Mouse (Mus musculus) heart, adult 2 months (tissue): ENCODE results near the gene Denr. TPM values are rescaled to one million over a fixed set of nuclear protein-coding genes. Genes with fewer than 3 reads are reported as not detected.
A peak's percentile ranks its signal among the peaks of the same experiment; 100 is the strongest.

ENCODE experiments used
- DNase-seq, 2 experiments: peaks; one replicate each; pipeline ENCODE4 v3.0.0; 2021
- H3K27ac ChIP-seq: fragments of 200-600 bp; 2 replicates; pipeline ENCODE4 v1.8.1; 2022
- H3K27me3 ChIP-seq: fragments of 200-500 bp; 2 replicates; pipeline ENCODE4 v1.6.1; 2012; ENCODE audit warnings: mild to moderate bottlenecking, low read length, inconsistent platforms, mixed read lengths; ENCODE audit not compliant: control insufficient read depth, insufficient read depth
- H3K36me3 ChIP-seq: fragments of 200-500 bp; 2 replicates; pipeline ENCODE4 v1.6.1; 2012; ENCODE audit warnings: low read length, inconsistent platforms; ENCODE audit not compliant: control insufficient read depth, insufficient read depth
- H3K4me1 ChIP-seq: fragments of 200-500 bp; 2 replicates; pipeline ENCODE4 v1.6.1; 2011; ENCODE audit warnings: low read length; ENCODE audit not compliant: control insufficient read depth, insufficient read depth
- H3K4me3 ChIP-seq: fragments of 200-600 bp; 2 replicates; pipeline ENCODE4 v1.8.1; 2022
- H3K79me2 ChIP-seq: fragments of 200-500 bp; replicated peaks from 2 replicates; pipeline ENCODE4 v1.6.1; 2012; ENCODE audit warnings: mild to moderate bottlenecking, inconsistent platforms, low read length, moderate library complexity, mixed read lengths; ENCODE audit not compliant: control insufficient read depth, insufficient read depth
- H3K9ac ChIP-seq: fragments of 200-500 bp; 2 replicates; pipeline ENCODE4 v1.6.1; 2012; ENCODE audit warnings: low read depth, mild to moderate bottlenecking, control low read depth, inconsistent platforms, low read length, mixed read lengths
- CTCF ChIP-seq: fragments of 200-600 bp; IDR thresholded peaks from 2 replicates; pipeline ENCODE4 v1.8.1; 2022; ENCODE audit warnings: antibody characterized with exemption, mild to moderate bottlenecking, moderate library complexity
- EP300 ChIP-seq: fragments of 200-500 bp; IDR thresholded peaks from 2 replicates; pipeline ENCODE4 v1.6.1; 2011; ENCODE audit warnings: low read depth, low read length, control low read depth; ENCODE audit not compliant: insufficient read depth
- POLR2A ChIP-seq: fragments of 200-500 bp; IDR thresholded peaks from 2 replicates; pipeline ENCODE4 v1.6.1; 2011; ENCODE audit warnings: mild to moderate bottlenecking, low read depth, low read length, control low read depth; ENCODE audit not compliant: insufficient read depth
- WGBS: fragments of 180-500 bp; shearing (Covaris S2); methylation state at CpG from one replicate; pipeline ENCODE4 v1.1.7; 2018; 5-methylcytosine and 5-hydroxymethylcytosine counted together
- intact Hi-C: fragments of 180-260 bp; cut with DNase I; formaldehyde crosslinking; loops from one replicate; pipeline ENCODE4 v1.15.1; 2025
- polyA plus RNA-seq: library from polyadenylated mRNA; depleted of rRNA; stranded (reverse); fragments of >200 nt; gene quantifications from 2 replicates; pipeline ENCODE4 v1.2.3, GENCODE M21; 2012; rRNA removed
- total RNA-seq, 2 experiments: library from RNA; stranded (reverse); gene quantifications; 2 replicates each; pipeline ENCODE4 v1.2.3; 2021

The Denr gene
- total and polyA plus RNA-seq, 3 experiments = 35.1 to 58.8 (median 49.6) TPM

DNA sequence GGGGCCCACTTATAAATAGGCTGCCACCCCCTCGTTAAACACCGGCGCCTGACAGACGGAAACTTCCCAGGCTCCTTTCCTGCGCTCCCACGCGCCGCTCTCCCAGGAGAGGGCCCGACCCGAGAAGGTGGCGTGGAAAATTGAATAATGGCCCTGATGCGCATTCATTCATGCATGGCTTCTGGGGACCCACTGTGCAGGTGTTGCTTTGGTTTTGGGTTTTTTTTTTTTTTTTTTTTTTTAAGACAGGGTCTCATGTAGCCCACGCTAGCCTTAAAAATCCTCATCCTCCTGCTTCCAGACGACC lies 67.2 kb downstream of the Denr start:
- TF ChIP-seq CTCF (no peak), EP300 (no peak), POLR2A (no peak)
- peak overlapping the region; percentile 79 for H3K9ac ChIP-seq
- peaks cover 4% of the 10 kb centered on the region for H3K4me1 ChIP-seq
- peak in 1 of 2 experiments; percentile 62 for DNase-seq
- peak overlapping the region; percentile 87 for H3K4me3 ChIP-seq
- no peaks in the 10 kb centered on the region for H3K27me3 ChIP-seq
- no peaks in the 10 kb centered on the region; the same call in 1 of the 2 replicates for H3K36me3 ChIP-seq
- 3% methylated on average over 14 of the region's 14 CpGs for WGBS
- peak overlapping the region; percentile 88 for H3K27ac ChIP-seq
- H3K79me2 ChIP-seq = no peaks in the 10 kb centered on the region
- intact Hi-C loops = no loop called here

DNA sequence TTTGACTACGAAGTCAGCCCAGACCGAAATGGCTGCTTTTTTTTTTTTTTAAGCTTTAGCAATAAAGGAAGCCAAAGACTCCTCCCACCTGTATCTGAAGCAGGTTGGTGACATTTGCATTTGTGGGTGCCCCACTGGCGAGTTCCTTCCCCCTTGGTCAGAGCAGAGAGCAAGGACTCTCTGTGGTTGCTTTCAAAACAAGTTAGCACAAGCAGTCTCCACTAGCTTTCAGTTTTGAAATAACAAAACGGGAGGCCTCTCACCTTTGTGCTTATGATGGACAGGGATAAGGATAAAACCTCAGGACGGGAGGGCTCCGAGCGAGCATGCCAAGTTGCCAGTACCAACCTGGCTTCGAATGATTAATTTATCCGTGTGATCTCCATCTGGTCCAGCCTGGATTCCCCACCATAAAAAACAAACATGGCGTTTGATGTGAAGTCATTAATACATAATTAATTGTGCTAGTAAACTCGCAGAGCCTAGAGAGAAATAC lies 67.7 kb downstream of the Denr start:
- H3K9ac ChIP-seq = no peak overlapping the region

DNA sequence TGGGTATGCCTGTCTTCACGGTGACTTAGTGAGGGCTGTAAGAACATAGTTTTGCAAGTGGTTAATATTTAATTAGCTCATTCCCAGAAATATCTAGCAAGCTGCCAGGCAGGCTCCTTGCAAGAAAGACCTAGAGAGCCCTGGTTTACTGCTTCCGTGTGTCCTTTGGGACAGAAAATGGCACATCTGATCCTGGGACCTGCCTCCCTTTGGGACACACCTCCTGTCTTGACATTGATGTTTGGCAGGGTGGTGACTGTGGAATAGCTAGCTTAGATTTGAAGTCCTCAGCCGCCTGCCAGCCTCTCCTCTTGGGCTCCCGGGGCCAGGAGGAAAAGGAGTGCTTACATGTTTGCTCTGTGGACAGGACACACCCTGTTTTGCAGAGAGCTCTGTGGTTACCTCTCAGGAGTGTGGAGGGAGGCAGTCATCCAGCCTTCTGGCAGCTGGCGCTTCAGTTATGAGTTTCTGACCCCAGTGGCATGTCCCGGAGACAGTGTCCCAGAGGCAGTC lies 68.7 kb downstream of the Denr start:
- TF ChIP-seq CTCF (no peak), EP300 (no peak), POLR2A (no peak)
- WGBS = 45% methylated on average over 6 of the region's 6 CpGs
- peak in 1 of 2 experiments; percentile 27 for DNase-seq
- Histone ChIP-seq H3K27me3 (no peaks in the 10 kb centered on the region), H3K79me2 (no peaks in the 10 kb centered on the region), H3K9ac (peak overlapping the region; percentile 2; the same call in 1 of the 2 replicates), H3K36me3 (no peaks in the 10 kb centered on the region; the same call in 1 of the 2 replicates), H3K4me1 (peaks cover 16% of the 10 kb centered on the region), H3K27ac (peak overlapping the region; percentile 33), H3K4me3 (peak overlapping the region; percentile 2; the same call in 1 of the 2 replicates)
- intact Hi-C loops = loop anchor here (2.0 kb wide), 1 partner anchor 15 kb away; no protein-coding TSS in a partner anchor

More for the DNA sequence above, 67.7 kb downstream of the Denr start:
- Histone ChIP-seq H3K27ac (peak overlapping the region; percentile 13), H3K36me3 (no peaks in the 10 kb centered on the region; the same call in 1 of the 2 replicates), H3K27me3 (no peaks in the 10 kb centered on the region), H3K4me1 (peaks cover 9% of the 10 kb centered on the region), H3K79me2 (no peaks in the 10 kb centered on the region), H3K4me3 (peak overlapping the region; percentile 87)
- intact Hi-C loops = no loop called here
- WGBS = 57% methylated on average over 11 of the region's 11 CpGs
- TF ChIP-seq CTCF (no peak), POLR2A (no peak), EP300 (no peak)
- no peak for DNase-seq

GRCm38 (mm10) chr5:123977231-123977630 lies 70.3 kb downstream of the Denr start:
- Histone ChIP-seq H3K79me2 (no peaks in the 10 kb centered on the region), H3K27me3 (no peaks in the 10 kb centered on the region), H3K36me3 (no peaks in the 10 kb centered on the region; the same call in 1 of the 2 replicates), H3K4me1 (peaks cover 20% of the 10 kb centered on the region), H3K27ac (no peak overlapping the region), H3K9ac (no peak overlapping the region), H3K4me3 (no peak overlapping the region)
- no peak for DNase-seq
- TF ChIP-seq CTCF = no peak
- no peak for TF ChIP-seq POLR2A
- no peak for TF ChIP-seq EP300
- intact Hi-C loops = loop anchor here (2.0 kb wide), 1 partner anchor 14 kb away; no protein-coding TSS in a partner anchor
- WGBS = 90% methylated on average over 3 of the region's 3 CpGs

DNA sequence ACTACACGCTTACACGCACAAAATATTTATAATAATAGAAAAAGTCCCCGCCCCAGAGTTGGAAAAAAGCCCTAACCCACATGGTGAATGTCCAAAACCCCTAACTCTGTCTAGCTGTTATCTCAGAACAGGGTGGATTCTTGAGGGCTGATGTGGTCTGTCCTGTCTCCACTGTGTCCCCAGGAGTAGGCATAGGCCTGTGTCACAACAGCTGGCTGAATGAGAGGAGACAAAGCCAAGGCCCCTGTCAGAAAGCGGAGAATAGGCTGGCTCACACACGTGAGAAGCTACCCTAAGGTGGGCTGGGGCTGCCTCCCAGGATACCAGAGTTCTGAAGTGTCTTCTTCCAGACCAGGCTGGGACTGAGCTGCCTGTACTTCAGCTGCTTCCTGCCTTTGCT lies 71.2 kb downstream of the Denr start:
- WGBS = 63% methylated on average over 5 of the region's 5 CpGs
- H3K4me1 ChIP-seq = peaks cover 20% of the 10 kb centered on the region
- intact Hi-C loops = no loop called here
- H3K27me3 ChIP-seq = no peaks in the 10 kb centered on the region
- no peak for TF ChIP-seq EP300
- no peak for TF ChIP-seq CTCF
- TF ChIP-seq POLR2A = no peak
- H3K79me2 ChIP-seq = no peaks in the 10 kb centered on the region
- no peaks in the 10 kb centered on the region; the same call in 1 of the 2 replicates for H3K36me3 ChIP-seq
- H3K4me3 ChIP-seq = no peak overlapping the region
- H3K9ac ChIP-seq = no peak overlapping the region
- H3K27ac ChIP-seq = no peak overlapping the region; the same call in 1 of the 2 replicates
- DNase-seq = no peak

Other genes starting within 250 kb of the Denr start
- gene Clip1, start 222.6 kb upstream of the Denr start, total RNA-seq = 100 to 1,000 TPM; 156 to 195 TPM
- 77.2 and 107 TPM in 2 replicates for gene Clip1, start 222.6 kb upstream of the Denr start, polyA plus RNA-seq
- 10 to 100 TPM; 23.2 to 24.9 TPM for gene Zcchc8, start 186.1 kb upstream of the Denr start, total RNA-seq
- gene Zcchc8, start 186.1 kb upstream of the Denr start, polyA plus RNA-seq = 12.6 and 16.1 TPM in 2 replicates
- 10 to 100 TPM; 38.3 to 39.0 TPM for gene Rsrc2, start 157.8 kb upstream of the Denr start, total RNA-seq
- 11.8 and 17.3 TPM in 2 replicates for gene Rsrc2, start 157.8 kb upstream of the Denr start, polyA plus RNA-seq
- under 1 TPM; 0.05 to 0.14 TPM for gene Kntc1, start 157.5 kb upstream of the Denr start, total RNA-seq
- gene Kntc1, start 157.5 kb upstream of the Denr start, polyA plus RNA-seq = 0.12 and 0.16 TPM in 2 replicates
- under 1 TPM in 1 of 2 experiments, not detected in 1; 0.29 TPM for gene Hcar2, start 41.7 kb upstream of the Denr start, total RNA-seq
- 0.38 and 1.8 TPM in 2 replicates for gene Hcar2, start 41.7 kb upstream of the Denr start, polyA plus RNA-seq
- gene Hcar1, start 27.2 kb upstream of the Denr start, total RNA-seq = under 1 TPM; 0.55 to 0.57 TPM
- gene Hcar1, start 27.2 kb upstream of the Denr start, polyA plus RNA-seq = 2.0 and 3.0 TPM in 2 replicates
- gene Gm43518, start 20.2 kb downstream of the Denr start, total RNA-seq = under 1 TPM in 1 of 2 experiments, not detected in 1; 0.47 TPM
- gene Gm43518, start 20.2 kb downstream of the Denr start, polyA plus RNA-seq = 1.1 TPM in 1 of 2 replicates, not detected in the other
- gene Ccdc62, start 23.5 kb downstream of the Denr start, total RNA-seq = 1 to 10 TPM; 1.9 to 2.5 TPM
- 2.0 and 3.7 TPM in 2 replicates for gene Ccdc62, start 23.5 kb downstream of the Denr start, polyA plus RNA-seq
- 10 to 100 TPM; 16.3 to 16.7 TPM for gene Hip1r, start 66.5 kb downstream of the Denr start, total RNA-seq
- gene Hip1r, start 66.5 kb downstream of the Denr start, polyA plus RNA-seq = 7.0 and 7.9 TPM in 2 replicates
- 10 to 100 TPM; 16.0 to 16.7 TPM for gene Vps37b, start 125.1 kb downstream of the Denr start, total RNA-seq
- gene Vps37b, start 125.1 kb downstream of the Denr start, polyA plus RNA-seq = 22.7 and 29.4 TPM in 2 replicates
- 1 to 10 TPM; 8.9 to 9.9 TPM for gene Abcb9, start 188.6 kb downstream of the Denr start, total RNA-seq
- gene Abcb9, start 188.6 kb downstream of the Denr start, polyA plus RNA-seq = 7.8 and 10.1 TPM in 2 replicates
- gene Ogfod2, start 205.1 kb downstream of the Denr start, total RNA-seq = 10 to 100 TPM; 14.6 to 16.4 TPM
- 25.5 and 30.0 TPM in 2 replicates for gene Ogfod2, start 205.1 kb downstream of the Denr start, polyA plus RNA-seq
- 10 to 100 TPM; 34.2 to 41.5 TPM for gene Arl6ip4, start 208.9 kb downstream of the Denr start, total RNA-seq
- 16.9 and 17.5 TPM in 2 replicates for gene Arl6ip4, start 208.9 kb downstream of the Denr start, polyA plus RNA-seq